Mouse (Mus musculus) thymus, postnatal 10 days (tissue): ENCODE data around the gene Mgat1.

Experiments used
- DNase-seq, 2 experiments: peaks; one replicate each; pipeline ENCODE4 v3.0.0; 2021; ENCODE audit warnings: low spot score in 2 of 2

Gene Mgat1

GRCm38 (mm10) chr11:49241471-49241870 lies 2.5 kb upstream of the Mgat1 start:
- no peak for DNase-seq

GRCm38 (mm10) chr11:49242944-49243626 lies 906 bp upstream of the Mgat1 start:
- DNase-seq, result no peak

- DNase-seq, result no peak
These were observed 572 bp downstream of the Mgat1 start for GRCm38 (mm10) chr11:49244595-49244930.

- peak in 1 of 2 experiments; percentile 25 for DNase-seq
These were observed 1.2 kb downstream of the Mgat1 start for GRCm38 (mm10) chr11:49245176-49245575.

GRCm38 (mm10) chr11:49245634-49246415 lies 1.8 kb downstream of the Mgat1 start:
- no peak for DNase-seq

GRCm38 (mm10) chr11:49246523-49246922 lies 2.5 kb downstream of the Mgat1 start:
- no peak for DNase-seq

- peak; percentile 40 to 55 for DNase-seq
These were observed 3.3 kb downstream of the Mgat1 start for GRCm38 (mm10) chr11:49247255-49247654.

GRCm38 (mm10) chr11:49248226-49248973 lies 4.4 kb downstream of the Mgat1 start:
- DNase-seq, result peak; percentile 36 to 44

GRCm38 (mm10) chr11:49248974-49249700 lies 5.1 kb downstream of the Mgat1 start:
- DNase-seq, result no peak

GRCm38 (mm10) chr11:49249811-49250421 lies 5.9 kb downstream of the Mgat1 start:
- DNase-seq, result peak; percentile 79 to 81

GRCm38 (mm10) chr11:49250422-49251379 lies 6.7 kb downstream of the Mgat1 start:
- peak; percentile 75 to 78 for DNase-seq

- DNase-seq, result no peak
These were observed 7.4 kb downstream of the Mgat1 start for GRCm38 (mm10) chr11:49251380-49251761.

- DNase-seq, result peak; percentile 32 to 43
These were observed 8.1 kb downstream of the Mgat1 start for GRCm38 (mm10) chr11:49252048-49252447.

GRCm38 (mm10) chr11:49253035-49253434 lies 9.0 kb downstream of the Mgat1 start:
- DNase-seq, result no peak

- no peak for DNase-seq
These were observed 15.3 kb downstream of the Mgat1 start for GRCm38 (mm10) chr11:49259296-49259695.

GRCm38 (mm10) chr11:49259829-49260228 lies 15.8 kb downstream of the Mgat1 start:
- no peak for DNase-seq

- DNase-seq, result no peak
These were observed 16.8 kb downstream of the Mgat1 start for GRCm38 (mm10) chr11:49260598-49261312.

- DNase-seq, result no peak
These were observed 17.4 kb downstream of the Mgat1 start for GRCm38 (mm10) chr11:49261313-49261855.

GRCm38 (mm10) chr11:49262286-49262685 lies 18.3 kb downstream of the Mgat1 start:
- no peak for DNase-seq
